Mouse (Mus musculus): Measurements from ENCODE around the gene Dvl3. TPM values are rescaled to one million over a fixed set of nuclear protein-coding genes. Genes with fewer than 3 reads are reported as not detected.

Gene Dvl3
- polyA plus RNA-seq, 1 experiment from 2014 or later: 27.9 TPM

DNA sequence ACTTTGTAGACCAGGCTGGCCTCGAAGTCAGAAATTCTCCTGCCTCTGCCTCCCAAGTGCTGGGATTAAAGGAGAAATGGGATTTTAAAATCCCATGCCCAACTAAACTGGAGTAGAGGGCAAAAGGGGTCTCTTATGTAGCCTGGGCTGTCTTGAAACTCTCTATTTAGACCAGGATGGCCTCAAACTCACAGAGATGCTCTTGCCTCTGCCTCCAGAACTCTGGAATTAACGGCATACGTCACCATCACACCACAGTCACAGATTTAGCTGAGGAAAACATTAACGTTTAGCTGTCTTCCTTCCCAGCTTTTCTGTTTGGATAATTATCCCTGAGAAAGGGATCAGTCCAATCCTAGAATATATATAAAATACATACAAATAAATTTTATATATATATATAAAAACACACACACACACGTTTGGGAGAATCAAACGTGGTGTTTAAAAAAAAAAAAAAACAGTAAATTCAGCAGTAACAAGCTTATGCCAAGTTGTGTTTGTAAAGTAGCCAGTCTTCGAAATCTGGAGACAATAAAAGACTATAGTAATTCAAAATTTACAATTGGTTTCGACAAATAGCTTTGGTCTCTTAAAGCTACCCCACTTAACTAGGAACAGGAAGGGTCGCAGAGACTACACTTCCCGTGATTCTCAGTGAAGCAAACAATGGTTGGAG, 18.0 kb downstream of the Dvl3 start:
- no peaks in the 10 kb centered on the region for H3K27me3 ChIP-seq
- ATAC-seq (replicated peaks; ENCODE audit: low FRiP score): no peak
- no peaks in the 10 kb centered on the region for H3K9me3 ChIP-seq (replicated peaks)
- peaks cover 23% of the 10 kb centered on the region for H3K4me1 ChIP-seq
- no peak overlapping the region; the same call in 1 of the 2 replicates for H3K4me3 ChIP-seq (replicated peaks)
- WGBS: 48% methylated on average over 10 of the region's 10 CpGs
- no peak overlapping the region for H3K9ac ChIP-seq
- peak overlapping the region; percentile 40 for H3K4me2 ChIP-seq
- H3K36me3 ChIP-seq: peaks cover 64% of the 10 kb centered on the region
- H3K27ac ChIP-seq: no peak overlapping the region

DNA sequence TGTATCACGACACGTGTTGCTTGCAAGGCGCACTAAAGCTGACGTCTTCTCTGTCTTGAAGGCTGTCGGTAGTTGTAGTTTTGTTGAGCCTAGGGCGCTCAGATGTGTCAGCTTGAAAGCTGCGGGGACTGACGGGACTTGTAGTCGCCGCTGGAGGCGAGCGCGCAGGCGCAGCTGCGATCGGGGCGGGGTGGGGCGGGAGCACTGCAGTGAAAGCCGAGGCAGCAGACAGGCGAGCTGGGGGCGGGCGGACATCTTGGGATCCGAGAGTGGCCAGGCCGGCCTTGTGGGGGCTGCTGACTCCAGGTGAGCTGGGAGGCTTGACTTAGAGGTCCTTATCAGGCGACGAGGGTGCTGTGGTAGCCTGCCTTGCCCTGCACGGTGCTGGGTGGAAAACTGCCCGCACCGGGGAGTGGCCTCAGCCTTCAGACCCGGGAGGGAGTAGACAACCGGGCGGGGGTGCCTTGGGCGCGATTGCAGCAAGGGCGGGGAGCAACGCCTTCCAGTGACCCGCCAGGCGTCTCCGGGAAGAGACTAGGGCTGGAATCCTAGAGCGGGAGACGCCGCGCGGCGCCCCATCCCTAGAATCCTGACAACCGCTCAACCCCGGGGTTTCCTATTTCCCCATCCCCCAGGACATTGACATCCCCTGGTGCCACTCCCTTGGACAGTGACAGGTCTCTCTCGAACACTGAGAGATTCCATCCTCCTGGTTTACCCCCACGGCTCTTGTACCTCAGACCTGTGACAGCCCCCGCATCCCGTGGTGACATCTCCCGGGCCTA, 18.7 kb downstream of the Dvl3 start, which contains the start of gene Ap2m1:
Gene Ap2m1, plus strand, starts transcription at position 183 of the 785 bp plus-strand sequence.
- peaks cover 23% of the 10 kb centered on the region for H3K4me1 ChIP-seq
- under 1% methylated on average over 52 of the region's 52 CpGs for WGBS
- peak; percentile 98 for ATAC-seq (replicated peaks; ENCODE audit: low FRiP score)
- H3K4me3 ChIP-seq (replicated peaks): peak within 1 kb of the TSS; percentile 95
- peak within 1 kb of the TSS; percentile 92 for H3K27ac ChIP-seq
- peaks cover 64% of the 10 kb centered on the region for H3K36me3 ChIP-seq
- H3K9ac ChIP-seq: peak within 1 kb of the TSS; percentile 96
- no peaks in the 10 kb centered on the region for H3K27me3 ChIP-seq
- H3K9me3 ChIP-seq (replicated peaks): no peaks in the 10 kb centered on the region
- H3K4me2 ChIP-seq: peak within 1 kb of the TSS; percentile 81

- peak overlapping the region; percentile 96 for H3K9ac ChIP-seq
- H3K27me3 ChIP-seq: no peaks in the 10 kb centered on the region
- H3K36me3 ChIP-seq: peaks cover 64% of the 10 kb centered on the region
- 35% methylated on average over 9 of the region's 9 CpGs for WGBS
- H3K4me1 ChIP-seq: peaks cover 23% of the 10 kb centered on the region
- no peaks in the 10 kb centered on the region for H3K9me3 ChIP-seq (replicated peaks)
- H3K4me3 ChIP-seq (replicated peaks): peak overlapping the region; percentile 95
- peak overlapping the region; percentile 81 for H3K4me2 ChIP-seq
- ATAC-seq (replicated peaks; ENCODE audit: low FRiP score): no peak
- H3K27ac ChIP-seq: peak overlapping the region; percentile 92
Measured at GRCm38 (mm10) chr16:20536081-20536665, 19.4 kb downstream of the Dvl3 start.

DNA sequence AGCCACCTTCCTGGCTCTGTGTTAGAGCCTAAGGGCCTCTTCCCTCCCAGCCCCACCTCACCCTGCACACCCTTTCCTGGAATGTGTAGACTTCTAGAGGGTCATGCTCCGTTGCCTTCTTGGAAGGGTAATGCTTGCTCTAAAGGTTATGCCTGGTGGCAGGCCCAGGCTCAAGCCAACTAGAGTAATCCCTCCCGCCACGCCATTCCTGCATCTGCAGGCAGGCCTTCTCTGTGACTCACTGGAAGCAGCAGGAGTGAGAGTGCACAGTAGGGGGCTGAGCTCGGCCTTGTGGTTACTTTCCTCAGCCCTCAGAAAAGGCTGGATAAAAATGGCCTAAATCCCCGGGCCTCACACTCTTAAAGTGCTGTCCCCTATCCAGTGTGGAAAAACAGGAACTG, 20.3 kb downstream of the Dvl3 start:
- H3K36me3 ChIP-seq: peaks cover 64% of the 10 kb centered on the region
- ATAC-seq (replicated peaks; ENCODE audit: low FRiP score): peak; percentile 13; the same call in 1 of the 2 replicates
- H3K27me3 ChIP-seq: no peaks in the 10 kb centered on the region
- H3K4me3 ChIP-seq (replicated peaks): peak overlapping the region; percentile 95
- peak overlapping the region; percentile 81 for H3K4me2 ChIP-seq
- peaks cover 23% of the 10 kb centered on the region for H3K4me1 ChIP-seq
- WGBS: 27% methylated on average over 5 of the region's 5 CpGs
- H3K9me3 ChIP-seq (replicated peaks): no peaks in the 10 kb centered on the region
- peak overlapping the region; percentile 81 for H3K27ac ChIP-seq
- H3K9ac ChIP-seq: peak overlapping the region; percentile 96

- no peak for ATAC-seq (replicated peaks; ENCODE audit: low FRiP score)
- WGBS: 43% methylated on average over 6 of the region's 6 CpGs
- Histone ChIP-seq H3K36me3 (peaks cover 65% of the 10 kb centered on the region), H3K9me3 (replicated peaks) (no peaks in the 10 kb centered on the region), H3K27me3 (no peaks in the 10 kb centered on the region), H3K4me2 (peak overlapping the region; percentile 81), H3K9ac (peak overlapping the region; percentile 96; the same call in 1 of the 2 replicates), H3K4me1 (peaks cover 23% of the 10 kb centered on the region), H3K27ac (peak overlapping the region; percentile 81), H3K4me3 (replicated peaks) (peak overlapping the region; percentile 95)
Measured at GRCm38 (mm10) chr16:20537601-20538320, 21.0 kb downstream of the Dvl3 start.

DNA sequence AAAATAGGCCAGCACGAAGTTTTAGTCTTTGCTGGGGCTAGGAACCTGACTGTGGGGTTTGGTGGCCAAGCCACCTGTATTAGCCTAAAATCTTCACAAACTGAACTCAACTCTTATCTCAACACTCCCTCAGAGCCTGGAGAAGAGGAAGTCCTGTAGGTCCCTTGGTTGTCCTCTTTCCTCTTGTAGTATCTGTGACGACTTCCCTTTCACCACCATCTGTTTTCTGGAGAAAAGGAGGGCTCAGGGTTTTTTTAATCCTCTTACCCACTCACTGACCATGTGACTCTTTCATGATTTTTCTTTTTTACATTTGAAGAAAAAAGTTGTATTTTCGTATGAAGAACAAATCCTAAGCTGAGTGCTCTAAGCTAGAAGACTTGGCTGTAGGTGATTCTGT, 22.9 kb downstream of the Dvl3 start:
- no peak overlapping the region for H3K4me2 ChIP-seq
- ATAC-seq (replicated peaks; ENCODE audit: low FRiP score): no peak
- no peaks in the 10 kb centered on the region for H3K27me3 ChIP-seq
- H3K9ac ChIP-seq: no peak overlapping the region
- H3K9me3 ChIP-seq (replicated peaks): no peaks in the 10 kb centered on the region
- no peak overlapping the region for H3K27ac ChIP-seq
- peaks cover 23% of the 10 kb centered on the region for H3K4me1 ChIP-seq
- WGBS: 77% methylated on average over 3 of the region's 3 CpGs
- no peak overlapping the region for H3K4me3 ChIP-seq (replicated peaks)
- H3K36me3 ChIP-seq: peaks cover 68% of the 10 kb centered on the region

DNA sequence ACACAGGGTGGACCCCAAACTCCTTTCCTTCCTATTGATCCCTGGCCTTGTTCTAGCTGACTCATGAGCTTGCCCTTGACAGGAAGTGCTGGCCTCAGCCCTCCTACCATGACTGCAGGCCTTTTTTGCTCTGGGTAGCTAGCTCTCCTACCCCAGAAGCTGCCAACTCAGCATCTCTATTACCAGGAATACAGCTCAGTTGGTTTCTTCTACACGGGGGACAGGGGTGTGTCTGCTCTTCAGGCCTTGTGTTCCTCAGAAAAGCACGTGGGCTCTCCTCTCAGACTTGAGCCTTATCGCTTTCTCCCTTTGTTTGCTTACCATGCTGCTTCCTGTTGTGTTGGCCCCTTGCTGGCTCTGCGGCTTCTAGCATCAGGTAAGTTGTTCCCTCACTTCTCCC, 23.7 kb downstream of the Dvl3 start:
- ATAC-seq (replicated peaks; ENCODE audit: low FRiP score): no peak
- no peaks in the 10 kb centered on the region for H3K9me3 ChIP-seq (replicated peaks)
- peaks cover 75% of the 10 kb centered on the region for H3K36me3 ChIP-seq
- H3K4me3 ChIP-seq (replicated peaks): no peak overlapping the region
- no peak overlapping the region for H3K9ac ChIP-seq
- H3K4me1 ChIP-seq: peaks cover 23% of the 10 kb centered on the region
- no peaks in the 10 kb centered on the region for H3K27me3 ChIP-seq
- 92% methylated on average over 4 of the region's 4 CpGs for WGBS
- no peak overlapping the region for H3K27ac ChIP-seq
- H3K4me2 ChIP-seq: no peak overlapping the region

DNA sequence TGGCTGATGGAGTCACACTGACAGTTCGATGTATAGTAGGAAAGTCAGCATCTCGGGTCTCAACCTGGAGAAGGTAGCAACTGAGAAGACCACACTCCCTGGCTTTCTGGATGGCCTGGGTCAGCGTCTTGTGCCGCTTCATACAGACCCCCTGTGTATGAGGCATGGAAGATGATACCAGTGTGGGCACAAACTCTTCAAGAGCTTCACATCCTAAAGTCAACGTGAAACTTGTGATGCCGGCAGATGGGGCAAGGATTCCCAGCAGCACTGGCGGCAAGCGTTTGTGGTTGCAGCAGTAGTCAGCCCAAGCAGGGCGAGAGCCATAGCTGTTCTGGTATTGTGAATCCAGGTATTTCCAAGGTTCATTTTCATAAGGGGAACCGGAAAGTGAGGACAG, 28.9 kb downstream of the Dvl3 start:
- Histone ChIP-seq H3K4me2 (no peak overlapping the region), H3K4me1 (peaks cover 22% of the 10 kb centered on the region), H3K9ac (no peak overlapping the region), H3K9me3 (replicated peaks) (no peaks in the 10 kb centered on the region), H3K27ac (no peak overlapping the region), H3K36me3 (peaks cover 63% of the 10 kb centered on the region), H3K4me3 (replicated peaks) (no peak overlapping the region), H3K27me3 (no peaks in the 10 kb centered on the region)
- ATAC-seq (replicated peaks; ENCODE audit: low FRiP score): no peak
- WGBS: 92% methylated on average over 10 of the region's 10 CpGs

GRCm38 (mm10) chr16:20547423-20547822, 30.6 kb downstream of the Dvl3 start:
- peak overlapping the region; percentile 88 for H3K27ac ChIP-seq
- no peaks in the 10 kb centered on the region for H3K9me3 ChIP-seq (replicated peaks)
- no peak for ATAC-seq (replicated peaks; ENCODE audit: low FRiP score)
- peak overlapping the region; percentile 93 for H3K4me3 ChIP-seq (replicated peaks)
- peak overlapping the region; percentile 87; the same call in 1 of the 2 replicates for H3K9ac ChIP-seq
- 52% methylated on average over 5 of the region's 5 CpGs for WGBS
- H3K4me2 ChIP-seq: peak overlapping the region; percentile 83
- H3K27me3 ChIP-seq: no peaks in the 10 kb centered on the region
- H3K36me3 ChIP-seq: peaks cover 63% of the 10 kb centered on the region
- H3K4me1 ChIP-seq: peaks cover 22% of the 10 kb centered on the region

DNA sequence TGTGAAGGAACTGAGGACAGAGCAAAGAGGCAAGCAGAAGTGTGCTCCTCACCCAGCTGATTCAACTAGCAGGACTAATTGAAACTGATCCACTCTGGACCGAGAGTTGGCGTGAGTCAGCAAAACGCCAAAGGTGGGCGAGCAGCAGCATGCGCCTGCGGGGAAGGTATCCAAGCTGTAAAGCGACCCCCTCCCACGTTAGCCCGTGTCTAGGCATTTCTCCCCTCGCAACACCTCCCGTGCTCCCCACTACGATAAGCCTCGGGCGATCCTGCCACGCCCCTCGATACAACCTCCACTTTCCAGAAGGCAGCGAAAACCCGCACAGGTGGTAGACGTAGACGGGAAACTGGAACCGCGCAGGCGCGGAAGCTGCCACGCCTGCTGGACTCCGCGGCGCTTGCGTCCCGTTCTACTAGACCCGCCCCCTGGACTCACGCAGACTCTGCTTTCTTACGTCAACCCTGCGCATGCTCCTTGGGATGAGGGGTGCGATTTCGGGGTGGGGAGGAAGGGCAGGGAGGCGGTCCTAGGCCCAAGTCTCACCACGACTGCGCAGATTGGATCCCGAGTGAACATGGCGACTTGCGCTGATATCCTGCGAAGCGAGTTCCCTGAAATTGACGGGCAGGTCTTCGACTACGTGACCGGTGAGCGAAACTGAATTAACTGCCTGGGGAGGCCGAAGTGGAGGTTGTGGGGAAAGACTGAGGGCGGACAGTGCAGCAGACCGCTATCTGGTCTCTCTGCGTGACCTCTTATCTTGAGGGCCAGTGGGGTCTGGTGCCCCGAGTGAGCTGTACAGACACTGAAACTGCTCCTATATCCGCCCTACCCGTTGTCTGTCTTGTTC, 31.5 kb downstream of the Dvl3 start, which contains the start of gene Abcf3:
Gene Abcf3, plus strand, starts transcription at position 482 of the 853 bp plus-strand sequence.
- peak; percentile 99 for ATAC-seq (replicated peaks; ENCODE audit: low FRiP score)
- H3K4me3 ChIP-seq (replicated peaks): peak within 1 kb of the TSS; percentile 93
- H3K36me3 ChIP-seq: peaks cover 64% of the 10 kb centered on the region
- WGBS: under 1% methylated on average over 56 of the region's 56 CpGs
- H3K9ac ChIP-seq: peak within 1 kb of the TSS; percentile 87
- peak within 1 kb of the TSS; percentile 83 for H3K4me2 ChIP-seq
- H3K9me3 ChIP-seq (replicated peaks): no peaks in the 10 kb centered on the region
- no peaks in the 10 kb centered on the region for H3K27me3 ChIP-seq
- peaks cover 22% of the 10 kb centered on the region for H3K4me1 ChIP-seq
- H3K27ac ChIP-seq: peak within 1 kb of the TSS; percentile 88

GRCm38 (mm10) chr16:20549161-20549560, 32.4 kb downstream of the Dvl3 start:
- peaks cover 22% of the 10 kb centered on the region for H3K4me1 ChIP-seq
- H3K27ac ChIP-seq: no peak overlapping the region
- H3K9me3 ChIP-seq (replicated peaks): no peaks in the 10 kb centered on the region
- H3K4me3 ChIP-seq (replicated peaks): peak overlapping the region; percentile 93
- ATAC-seq (replicated peaks; ENCODE audit: low FRiP score): no peak
- 45% methylated on average over 9 of the region's 9 CpGs for WGBS
- peak overlapping the region; percentile 83 for H3K4me2 ChIP-seq
- peak overlapping the region; percentile 87 for H3K9ac ChIP-seq
- H3K27me3 ChIP-seq: no peaks in the 10 kb centered on the region
- peaks cover 65% of the 10 kb centered on the region for H3K36me3 ChIP-seq

Measured in kidney, embryonic 15.5 days (tissue).